Comparison of ENCODE assay signal across 8 mouse cellular contexts in the genomic region with DNA sequence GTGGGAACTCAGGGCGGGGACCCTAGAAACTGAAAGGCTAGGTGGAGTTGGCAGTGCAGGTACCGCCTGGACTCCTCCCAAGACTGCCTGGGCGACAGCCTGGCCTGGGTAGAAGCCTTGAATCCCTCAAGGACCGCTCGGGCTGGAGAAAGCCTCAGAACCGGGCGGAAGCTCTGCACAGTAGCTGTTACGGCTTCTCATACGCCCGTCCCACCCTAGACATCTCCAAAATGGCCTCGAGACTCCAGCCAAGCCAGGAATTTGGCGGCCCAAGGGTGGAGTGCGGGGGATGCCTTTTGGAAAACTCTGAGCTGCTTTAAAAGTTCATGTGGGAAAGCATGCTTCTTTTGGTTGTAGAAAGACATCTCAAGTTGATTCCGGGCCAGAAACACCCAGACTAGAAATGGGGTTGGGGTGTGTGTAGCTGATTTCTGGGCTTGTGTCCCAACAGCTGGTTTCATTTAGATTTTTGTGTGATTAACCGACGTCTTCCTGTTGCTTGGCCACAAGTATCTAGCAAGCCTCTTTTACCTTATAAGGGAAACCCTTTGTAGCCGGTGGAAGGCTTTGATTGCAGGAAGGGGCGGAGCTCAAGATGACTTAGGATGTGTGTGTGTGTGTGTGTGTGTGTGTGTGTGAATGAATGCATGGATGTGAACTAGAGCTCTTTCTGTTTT. TPM values are rescaled to one million over a fixed set of nuclear protein-coding genes. Genes with fewer than 3 reads are reported as not detected.
DNase-seq lines count a peak whose midpoint lies in the region; ATAC-seq and TF ChIP-seq lines count a peak whose summit lies in the region.

No protein-coding gene starts in this region.

- H3K9ac ChIP-seq in heart, embryonic 11.5 days (ENCODE audit: low read depth, low read length): peak overlapping the region; percentile 100
- H3K9ac ChIP-seq in kidney, embryonic 14.5 days (ENCODE audit: low read depth, low read length): peak overlapping the region; percentile 94
- H3K9ac ChIP-seq in lung, embryonic 16.5 days (ENCODE audit: low read length): peak overlapping the region; percentile 99

- no peak for TF ChIP-seq POLR2A in olfactory bulb, adult 2 months (IDR thresholded peaks at IDR 0.05; ENCODE audit: insufficient read depth, low read depth, low read length)

- peaks cover 41% of the 10 kb centered on the region for H3K36me3 ChIP-seq in embryonic facial prominence, embryonic 10.5 days (replicated peaks)
- H3K36me3 ChIP-seq in heart, embryonic 11.5 days (ENCODE audit: control insufficient read depth, insufficient read depth, low read length): peaks cover 27% of the 10 kb centered on the region
- H3K36me3 ChIP-seq in kidney, embryonic 14.5 days (ENCODE audit: control insufficient read depth, insufficient read depth, low read length): peaks cover 33% of the 10 kb centered on the region
- H3K36me3 ChIP-seq in lung, embryonic 16.5 days (ENCODE audit: control insufficient read depth, insufficient read depth, low read length): peaks cover 17% of the 10 kb centered on the region

- peak overlapping the region; percentile 88 for H3K4me2 ChIP-seq in heart, embryonic 11.5 days
- peak overlapping the region; percentile 80 for H3K4me2 ChIP-seq in kidney, embryonic 14.5 days (replicated peaks; ENCODE audit: low read depth, low read length)
- peak overlapping the region; percentile 69 for H3K4me2 ChIP-seq in lung, embryonic 16.5 days (ENCODE audit: low read depth, low read length)

- peaks cover 41% of the 10 kb centered on the region for H3K4me1 ChIP-seq in embryonic facial prominence, embryonic 10.5 days
- H3K4me1 ChIP-seq in heart, embryonic 11.5 days (ENCODE audit: control insufficient read depth, insufficient read depth, low read length): peaks cover 18% of the 10 kb centered on the region
- H3K4me1 ChIP-seq in kidney, embryonic 14.5 days (ENCODE audit: control insufficient read depth, insufficient read depth, low read length): 0 out of 2 replicates have a peak, but pooled peaks cover 5% of the 10 kb centered on the region
- H3K4me1 ChIP-seq in lung, embryonic 16.5 days (replicated peaks; ENCODE audit: control insufficient read depth, insufficient read depth, low read length): peaks cover 33% of the 10 kb centered on the region
- H3K4me1 ChIP-seq in olfactory bulb, adult 2 months (ENCODE audit: control insufficient read depth, insufficient read depth, low read length): peaks cover 12% of the 10 kb centered on the region

- no peaks in the 10 kb centered on the region for H3K27me3 ChIP-seq in embryonic facial prominence, embryonic 10.5 days (replicated peaks; ENCODE audit: low read depth, poor library complexity, severe bottlenecking)
- no peaks in the 10 kb centered on the region for H3K27me3 ChIP-seq in heart, embryonic 11.5 days (ENCODE audit: control insufficient read depth, insufficient read depth, low read length)
- no peaks in the 10 kb centered on the region for H3K27me3 ChIP-seq in kidney, embryonic 14.5 days (ENCODE audit: control insufficient read depth, insufficient read depth, low read length)
- no peaks in the 10 kb centered on the region for H3K27me3 ChIP-seq in lung, embryonic 16.5 days (ENCODE audit: control insufficient read depth, insufficient read depth, low read depth, low read length)

- no peak for TF ChIP-seq CTCF in olfactory bulb, adult 2 months (IDR thresholded peaks at IDR 0.05; ENCODE audit: insufficient read depth, low read depth, low read length)

- peak; percentile 24; the same call in 1 of the 2 replicates for ATAC-seq in heart, embryonic 11.5 days (replicated peaks; ENCODE audit: insufficient number of reproducible peaks, low FRiP score, low TSS enrichment)
- ATAC-seq in kidney, embryonic 14.5 days (ENCODE audit: low FRiP score, low TSS enrichment): peak; percentile 51
- ATAC-seq in lung, embryonic 16.5 days (ENCODE audit: low read depth): peak; percentile 77

- peak; percentile 99 for DNase-seq in 3T3-L1 (ENCODE audit: low read depth, low spot score)
- DNase-seq in T-cell, adult 2 months (ENCODE audit: low spot score): peak; percentile 93
- DNase-seq in embryonic facial prominence, embryonic 10.5 days (ENCODE audit: low spot score): peak; percentile 80
- DNase-seq in thymus, postnatal 14 days: peak; percentile 90

- no peaks in the 10 kb centered on the region for H3K9me3 ChIP-seq in embryonic facial prominence, embryonic 10.5 days
- H3K9me3 ChIP-seq in heart, embryonic 11.5 days (replicated peaks; ENCODE audit: control insufficient read depth, low read length): no peaks in the 10 kb centered on the region
- no peaks in the 10 kb centered on the region for H3K9me3 ChIP-seq in kidney, embryonic 14.5 days (ENCODE audit: control insufficient read depth, low read length)
- no peaks in the 10 kb centered on the region for H3K9me3 ChIP-seq in lung, embryonic 16.5 days (ENCODE audit: control insufficient read depth, low read length)

- peak overlapping the region; percentile 92 for H3K4me3 ChIP-seq in embryonic facial prominence, embryonic 10.5 days
- H3K4me3 ChIP-seq in heart, embryonic 11.5 days (ENCODE audit: low read depth, low read length): peak overlapping the region; percentile 91
- peak overlapping the region; percentile 88 for H3K4me3 ChIP-seq in kidney, embryonic 14.5 days (ENCODE audit: low read length)
- H3K4me3 ChIP-seq in lung, embryonic 16.5 days (ENCODE audit: low read length): peak overlapping the region; percentile 93
- peak overlapping the region; percentile 76 for H3K4me3 ChIP-seq in olfactory bulb, adult 2 months (ENCODE audit: insufficient read depth, low read depth, low read length)

- WGBS in embryonic facial prominence, embryonic 10.5 days: 1% methylated on average over 18 of the region's 18 CpGs
- WGBS in heart, embryonic 11.5 days (ENCODE audit: insufficient replicate concordance): under 1% methylated on average over 18 of the region's 18 CpGs
- WGBS in kidney, embryonic 14.5 days: under 1% methylated on average over 18 of the region's 18 CpGs
- WGBS in lung, embryonic 16.5 days: under 1% methylated on average over 18 of the region's 18 CpGs
- 2% methylated on average over 18 of the region's 18 CpGs for WGBS in olfactory bulb, adult 2 months

- H3K27ac ChIP-seq in embryonic facial prominence, embryonic 10.5 days (replicated peaks): peak overlapping the region; percentile 100
- peak overlapping the region; percentile 100 for H3K27ac ChIP-seq in heart, embryonic 11.5 days (ENCODE audit: low read depth, low read length)
- peak overlapping the region; percentile 100 for H3K27ac ChIP-seq in kidney, embryonic 14.5 days (ENCODE audit: low read depth, low read length)
- H3K27ac ChIP-seq in lung, embryonic 16.5 days (ENCODE audit: low read length): peak overlapping the region; percentile 100
- H3K27ac ChIP-seq in olfactory bulb, adult 2 months (ENCODE audit: insufficient read depth, low read depth, low read length): 0 out of 2 replicates have a peak overlapping the region, but pooled peaks have one; percentile 3

RNA-seq across cellular contexts. Expression of a gene that starts 1.7 kb away (rescaled TPM):
- polyA plus RNA-seq in embryonic facial prominence, embryonic 10.5 days (2016; fragmentation: Nextera tagmentation; extraction: Ambion mirVana): 749 and 797 TPM in 2 replicates
- polyA plus RNA-seq in heart, embryonic 11.5 days (2014; fragmentation: Nextera tagmentation; extraction: Ambion mirVana): 405 and 429 TPM in 2 replicates
- polyA plus RNA-seq in kidney, embryonic 14.5 days (2014; fragmentation: Nextera tagmentation; extraction: Ambion mirVana): 699 and 718 TPM in 2 replicates
- 906 and 927 TPM in 2 replicates for polyA plus RNA-seq in lung, embryonic 16.5 days (2015; fragmentation: Nextera tagmentation; extraction: Ambion mirVana)
- polyA plus RNA-seq in olfactory bulb, adult 2 months (2012; ENCODE audit: insufficient read depth, insufficient read length, low replicate concordance, missing spikeins): not detected in 2 replicates

RNA-seq across cellular contexts. Expression of a gene that starts 24.6 kb away (rescaled TPM):
- polyA plus RNA-seq in embryonic facial prominence, embryonic 10.5 days (2016; fragmentation: Nextera tagmentation; extraction: Ambion mirVana): 130 and 139 TPM in 2 replicates
- 65.5 and 71.6 TPM in 2 replicates for polyA plus RNA-seq in heart, embryonic 11.5 days (2014; fragmentation: Nextera tagmentation; extraction: Ambion mirVana)
- polyA plus RNA-seq in kidney, embryonic 14.5 days (2014; fragmentation: Nextera tagmentation; extraction: Ambion mirVana): 88.9 and 96.1 TPM in 2 replicates
- 112 and 125 TPM in 2 replicates for polyA plus RNA-seq in lung, embryonic 16.5 days (2015; fragmentation: Nextera tagmentation; extraction: Ambion mirVana)
- polyA plus RNA-seq in olfactory bulb, adult 2 months (2012; ENCODE audit: insufficient read depth, insufficient read length, low replicate concordance, missing spikeins): not detected in 2 replicates

RNA-seq across cellular contexts. Expression of a gene that starts 29.6 kb away (rescaled TPM):
- polyA plus RNA-seq in embryonic facial prominence, embryonic 10.5 days (2016; fragmentation: Nextera tagmentation; extraction: Ambion mirVana): not detected in 2 replicates
- polyA plus RNA-seq in heart, embryonic 11.5 days (2014; fragmentation: Nextera tagmentation; extraction: Ambion mirVana): 0.23 TPM in 1 of 2 replicates, not detected in the other
- 0.10 TPM in 1 of 2 replicates, not detected in the other for polyA plus RNA-seq in kidney, embryonic 14.5 days (2014; fragmentation: Nextera tagmentation; extraction: Ambion mirVana)
- polyA plus RNA-seq in lung, embryonic 16.5 days (2015; fragmentation: Nextera tagmentation; extraction: Ambion mirVana): not detected in 2 replicates
- polyA plus RNA-seq in olfactory bulb, adult 2 months (2012; ENCODE audit: insufficient read depth, insufficient read length, low replicate concordance, missing spikeins): not detected in 2 replicates

RNA-seq across cellular contexts. Expression of a gene that starts 53.0 kb away (rescaled TPM):
- polyA plus RNA-seq in embryonic facial prominence, embryonic 10.5 days (2016; fragmentation: Nextera tagmentation; extraction: Ambion mirVana): not detected in 2 replicates
- 0.11 TPM in 1 of 2 replicates, not detected in the other for polyA plus RNA-seq in heart, embryonic 11.5 days (2014; fragmentation: Nextera tagmentation; extraction: Ambion mirVana)
- not detected in 2 replicates for polyA plus RNA-seq in kidney, embryonic 14.5 days (2014; fragmentation: Nextera tagmentation; extraction: Ambion mirVana)
- polyA plus RNA-seq in lung, embryonic 16.5 days (2015; fragmentation: Nextera tagmentation; extraction: Ambion mirVana): 0.41 and 0.60 TPM in 2 replicates
- not detected in 2 replicates for polyA plus RNA-seq in olfactory bulb, adult 2 months (2012; ENCODE audit: insufficient read depth, insufficient read length, low replicate concordance, missing spikeins)

RNA-seq across cellular contexts. Expression of a gene that starts 53.5 kb away (rescaled TPM):
- polyA plus RNA-seq in embryonic facial prominence, embryonic 10.5 days (2016; fragmentation: Nextera tagmentation; extraction: Ambion mirVana): 0.04 TPM in 1 of 2 replicates, not detected in the other
- not detected in 2 replicates for polyA plus RNA-seq in heart, embryonic 11.5 days (2014; fragmentation: Nextera tagmentation; extraction: Ambion mirVana)
- 0.04 TPM in 1 of 2 replicates, not detected in the other for polyA plus RNA-seq in kidney, embryonic 14.5 days (2014; fragmentation: Nextera tagmentation; extraction: Ambion mirVana)
- polyA plus RNA-seq in lung, embryonic 16.5 days (2015; fragmentation: Nextera tagmentation; extraction: Ambion mirVana): not detected in 2 replicates
- not detected in 2 replicates for polyA plus RNA-seq in olfactory bulb, adult 2 months (2012; ENCODE audit: insufficient read depth, insufficient read length, low replicate concordance, missing spikeins)

Comparison
In these comparisons a context has a peak if more than half of its experiments do, and no peak if none do; other contexts are left out.
1. Peak in every context shown above with its lines: DNase-seq, ATAC-seq, H3K4me3 ChIP-seq and H3K27ac ChIP-seq.
2. H3K27ac ChIP-seq: peak in every context shown above with its lines; median percentile 100 in embryonic facial prominence, embryonic 10.5 days; 100 in heart, embryonic 11.5 days; 100 in kidney, embryonic 14.5 days; 100 in lung, embryonic 16.5 days; 3 in olfactory bulb, adult 2 months.
3. ATAC-seq: peak in every context shown above with its lines; median percentile 77 in lung, embryonic 16.5 days; 51 in kidney, embryonic 14.5 days; 24 in heart, embryonic 11.5 days.
4. RNA of a gene that starts 24.6 kb away (polyA plus RNA-seq): 130 to 139 TPM in embryonic facial prominence, embryonic 10.5 days, 112 to 125 TPM in lung, embryonic 16.5 days, 88.9 to 96.1 TPM in kidney, embryonic 14.5 days and 65.5 to 71.6 TPM in heart, embryonic 11.5 days; not detected in olfactory bulb, adult 2 months; every median in the first group is over 10 times any median in the second.